Mouse (Mus musculus) thymus, postnatal 4 days (tissue): ENCODE measurements around the gene Pttg1ip.

Experiments used
- DNase-seq: peaks from one replicate; pipeline ENCODE4 v3.0.0; 2021

Pttg1ip gene

GRCm38 (mm10) chr10:77608589-77608988, 27.1 kb downstream of the Pttg1ip start:
- no peak for DNase-seq

GRCm38 (mm10) chr10:77610221-77610961, 28.9 kb downstream of the Pttg1ip start:
- no peak for DNase-seq

GRCm38 (mm10) chr10:77613409-77613808, 31.9 kb downstream of the Pttg1ip start:
- DNase-seq, result no peak

GRCm38 (mm10) chr10:77615647-77616046, 34.1 kb downstream of the Pttg1ip start:
- no peak for DNase-seq

GRCm38 (mm10) chr10:77616166-77616565, 34.6 kb downstream of the Pttg1ip start:
- DNase-seq, result no peak

- no peak for DNase-seq
Observed at GRCm38 (mm10) chr10:77616926-77617325, 35.4 kb downstream of the Pttg1ip start.

- DNase-seq, result no peak
Observed at GRCm38 (mm10) chr10:77621546-77621945, 40.0 kb downstream of the Pttg1ip start.

GRCm38 (mm10) chr10:77622055-77622988, 40.8 kb downstream of the Pttg1ip start, which contains the start of gene Ube2g2:
Gene Ube2g2, plus strand, starts transcription at chr10:77622275.
- peak; percentile 98 for DNase-seq

GRCm38 (mm10) chr10:77623069-77623492, 41.6 kb downstream of the Pttg1ip start:
- DNase-seq, result no peak

GRCm38 (mm10) chr10:77623639-77624400, 42.3 kb downstream of the Pttg1ip start:
- DNase-seq, result no peak

- no peak for DNase-seq
Observed at GRCm38 (mm10) chr10:77624570-77624995, 43.1 kb downstream of the Pttg1ip start.

GRCm38 (mm10) chr10:77626036-77626435, 44.5 kb downstream of the Pttg1ip start:
- DNase-seq, result no peak

- no peak for DNase-seq
Observed at GRCm38 (mm10) chr10:77626591-77626990, 45.1 kb downstream of the Pttg1ip start.

- DNase-seq, result peak; percentile 89
Observed at GRCm38 (mm10) chr10:77627497-77627896, 46.0 kb downstream of the Pttg1ip start.

- no peak for DNase-seq
Observed at GRCm38 (mm10) chr10:77629163-77629562, 47.6 kb downstream of the Pttg1ip start.

GRCm38 (mm10) chr10:77629970-77630369, 48.5 kb downstream of the Pttg1ip start:
- DNase-seq, result peak; percentile 45

GRCm38 (mm10) chr10:77634016-77634415, 52.5 kb downstream of the Pttg1ip start:
- no peak for DNase-seq

GRCm38 (mm10) chr10:77634452-77635231, 53.1 kb downstream of the Pttg1ip start:
- no peak for DNase-seq

- DNase-seq, result no peak
Observed at GRCm38 (mm10) chr10:77636234-77636922, 54.9 kb downstream of the Pttg1ip start.

GRCm38 (mm10) chr10:77638956-77639355, 57.4 kb downstream of the Pttg1ip start:
- DNase-seq, result no peak

- no peak for DNase-seq
Observed at GRCm38 (mm10) chr10:77643160-77643559, 61.6 kb downstream of the Pttg1ip start.
